Mouse (Mus musculus): ENCODE results near the gene Anapc15-ps.

Anapc15-ps gene

DNA sequence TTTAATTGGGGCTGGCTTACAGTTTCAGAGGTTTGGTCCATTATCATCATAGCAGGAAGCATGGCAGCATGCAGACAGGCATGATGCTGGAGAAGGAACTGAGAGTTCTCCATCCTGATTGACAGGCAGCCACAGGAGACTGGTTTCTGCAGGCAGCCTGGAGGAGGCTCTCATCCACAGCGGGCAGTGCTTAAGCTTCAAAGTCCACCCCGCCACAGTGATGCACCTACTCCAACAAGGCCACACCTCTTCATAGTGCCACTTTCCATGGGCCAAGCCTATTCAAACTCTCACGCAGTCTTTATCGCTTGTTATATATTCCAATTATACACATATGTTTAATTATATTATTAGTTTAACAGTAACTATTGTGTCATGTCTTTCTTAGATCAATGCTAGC, 18.1 kb upstream of the Anapc15-ps start:
- DNase-seq (ENCODE audit: low read depth, low spot score) = no peak

DNA sequence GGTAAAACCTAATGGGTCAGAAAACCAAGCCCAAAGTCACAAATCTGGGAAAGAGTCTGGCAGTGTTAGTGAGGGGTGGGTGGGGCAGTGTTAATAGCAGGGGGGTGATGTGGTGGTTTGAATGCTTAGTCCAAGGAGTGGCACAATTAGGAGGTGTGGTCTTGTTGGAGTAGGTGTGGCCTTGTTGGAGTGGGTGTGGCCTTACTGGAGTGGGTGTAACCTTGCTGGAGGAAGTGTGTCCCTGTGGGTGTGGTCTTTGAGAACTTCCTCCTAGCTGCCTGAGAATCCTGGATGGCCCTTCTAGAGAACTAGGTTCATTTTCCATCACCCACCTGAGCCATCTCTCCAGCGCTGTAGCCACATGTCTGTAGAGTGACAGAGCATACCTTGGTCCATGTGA, 16.6 kb upstream of the Anapc15-ps start:
- DNase-seq (ENCODE audit: low read depth, low spot score) = no peak

DNA sequence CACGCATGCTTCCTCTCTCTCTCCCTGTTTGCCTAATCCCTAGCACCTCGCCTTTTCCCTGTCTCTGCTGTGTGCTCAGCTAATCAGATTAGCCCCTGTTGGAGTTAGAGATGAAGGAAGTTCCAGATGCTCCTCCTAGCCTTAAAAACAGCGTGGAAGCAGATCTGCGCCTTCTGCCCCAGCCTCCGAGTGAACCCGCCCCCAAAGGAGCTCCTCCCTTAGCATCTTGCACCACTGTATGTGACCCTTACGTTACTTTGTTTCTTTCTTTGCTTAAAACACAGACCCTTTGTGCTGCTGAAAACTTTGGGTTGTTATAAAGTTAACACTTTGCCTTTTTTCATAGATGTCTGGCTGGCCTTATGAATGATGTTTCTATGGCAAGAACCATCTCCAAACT, 15.8 kb upstream of the Anapc15-ps start:
- DNase-seq (ENCODE audit: low read depth, low spot score) = no peak

DNA sequence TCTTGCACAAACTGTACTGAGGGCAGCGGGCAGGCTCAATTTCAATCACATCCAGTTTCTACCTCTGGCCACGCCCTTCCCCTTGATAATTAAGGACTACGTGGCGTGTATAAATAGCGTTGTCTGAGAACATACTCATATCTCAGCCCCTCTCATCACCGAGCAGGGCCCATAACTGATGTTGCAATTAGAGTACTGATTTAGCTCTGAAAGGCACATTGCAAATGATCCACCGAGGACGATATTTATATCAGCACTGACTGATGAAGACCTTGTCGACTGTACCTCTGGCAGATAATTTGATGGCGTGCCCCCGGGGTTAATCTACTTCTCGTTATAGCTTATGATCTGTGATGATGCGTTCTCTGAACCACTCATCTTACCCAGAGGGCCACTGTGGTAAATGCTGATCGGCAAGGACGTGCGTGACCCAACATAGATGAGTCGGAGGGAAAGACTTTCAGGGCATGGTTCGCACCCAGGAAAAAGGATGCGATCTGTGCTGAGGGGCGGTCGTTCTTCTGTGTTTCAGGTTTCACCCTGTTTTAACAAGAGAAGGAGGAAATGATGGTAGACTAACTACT, 14.4 kb upstream of the Anapc15-ps start:
- no peak for DNase-seq (ENCODE audit: low read depth, low spot score)

DNA sequence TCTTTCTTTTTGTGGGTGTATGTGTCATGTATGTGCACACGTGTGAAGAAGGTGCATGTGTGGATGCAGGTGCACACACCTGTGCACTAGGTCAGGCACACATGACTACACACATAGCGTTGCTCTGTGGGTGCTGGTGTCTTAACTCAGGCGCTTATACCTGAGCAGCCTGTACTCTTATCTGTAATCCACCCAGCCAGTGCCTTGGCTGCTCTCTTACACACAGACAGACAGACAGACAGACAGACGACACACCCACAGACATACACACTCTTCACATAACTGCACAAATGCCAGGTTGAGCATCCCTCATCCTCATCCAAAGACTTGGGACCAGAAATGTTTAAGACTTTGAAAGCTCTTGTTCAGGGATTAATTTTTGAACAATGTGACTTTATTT, 12.8 kb upstream of the Anapc15-ps start:
- no peak for DNase-seq (ENCODE audit: low read depth, low spot score)

DNA sequence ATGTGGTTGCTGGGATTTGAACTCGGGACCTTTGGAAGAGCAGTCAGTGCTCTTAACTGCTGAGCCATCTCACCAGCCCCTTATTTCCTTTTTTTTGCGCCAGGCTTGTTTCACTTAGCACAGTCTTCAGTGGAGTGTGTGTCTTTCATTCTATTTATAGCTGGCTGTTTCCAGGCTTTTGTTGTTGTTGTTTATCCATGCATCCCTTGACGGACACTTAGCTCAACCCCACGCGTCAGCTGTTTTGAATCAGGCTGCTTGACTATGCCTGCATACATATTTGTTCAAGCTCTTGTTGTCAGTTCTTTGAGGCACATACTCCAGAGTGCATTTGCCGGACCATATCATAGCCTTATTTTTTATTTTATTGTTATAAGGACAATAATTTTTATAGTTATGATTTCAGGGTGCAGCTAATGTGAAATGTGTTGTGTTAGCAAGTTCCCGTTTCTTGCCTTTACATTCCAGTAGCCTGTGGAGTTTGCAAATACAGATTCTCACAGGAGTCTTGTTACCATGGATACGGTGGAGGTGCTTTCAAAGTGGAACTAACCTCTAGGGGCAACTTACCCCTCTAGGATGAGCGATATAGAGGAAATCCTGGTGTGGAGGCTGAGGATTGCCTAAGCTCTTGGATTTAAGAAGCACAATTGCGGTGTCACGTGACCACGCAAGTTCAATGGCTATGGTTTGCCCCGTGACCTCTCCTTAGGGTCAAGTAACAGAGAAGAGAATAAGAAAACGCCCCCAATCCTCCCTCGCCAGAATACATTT, 11.7 kb upstream of the Anapc15-ps start:
- DNase-seq (ENCODE audit: low read depth, low spot score) = peak; percentile 56

DNA sequence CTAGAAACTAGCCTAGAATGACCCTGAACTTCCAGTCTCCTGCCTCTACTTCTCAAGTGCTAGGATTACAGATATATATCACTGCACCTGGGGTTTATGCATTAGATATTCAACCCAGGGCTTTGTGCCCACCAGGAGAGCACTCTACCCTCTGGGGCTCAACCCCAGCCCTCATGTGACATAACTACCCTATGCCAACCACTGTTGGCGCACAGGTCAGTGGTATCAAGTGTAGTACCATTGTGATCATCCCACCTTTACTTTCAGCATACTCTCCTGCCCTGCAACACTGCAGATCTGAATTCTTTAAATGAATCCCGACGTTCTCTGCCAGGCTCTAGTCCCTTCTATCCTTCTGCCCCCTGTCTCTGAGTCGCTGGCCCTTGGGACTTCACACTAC, 11.0 kb upstream of the Anapc15-ps start:
- DNase-seq (ENCODE audit: low read depth, low spot score) = no peak

DNA sequence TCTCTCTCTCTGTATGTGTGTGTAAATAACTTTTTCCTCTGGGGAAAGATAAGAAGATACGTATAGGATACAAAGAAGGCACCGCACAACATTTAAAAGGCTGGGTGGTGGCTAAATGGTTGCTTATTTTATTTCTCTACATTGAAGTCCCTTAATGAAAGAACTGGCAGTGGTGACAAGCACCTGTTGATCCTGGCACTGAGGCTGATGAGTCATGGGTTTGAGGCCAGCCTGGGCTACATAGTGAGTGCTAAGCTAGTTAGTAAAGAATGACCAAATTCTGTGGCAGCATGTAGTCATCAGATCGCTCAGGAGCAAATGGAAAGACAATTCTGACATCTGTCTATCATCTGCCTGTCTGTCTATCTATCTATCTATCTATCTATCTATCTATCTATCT, 10.5 kb upstream of the Anapc15-ps start:
- no peak for DNase-seq (ENCODE audit: low read depth, low spot score)

DNA sequence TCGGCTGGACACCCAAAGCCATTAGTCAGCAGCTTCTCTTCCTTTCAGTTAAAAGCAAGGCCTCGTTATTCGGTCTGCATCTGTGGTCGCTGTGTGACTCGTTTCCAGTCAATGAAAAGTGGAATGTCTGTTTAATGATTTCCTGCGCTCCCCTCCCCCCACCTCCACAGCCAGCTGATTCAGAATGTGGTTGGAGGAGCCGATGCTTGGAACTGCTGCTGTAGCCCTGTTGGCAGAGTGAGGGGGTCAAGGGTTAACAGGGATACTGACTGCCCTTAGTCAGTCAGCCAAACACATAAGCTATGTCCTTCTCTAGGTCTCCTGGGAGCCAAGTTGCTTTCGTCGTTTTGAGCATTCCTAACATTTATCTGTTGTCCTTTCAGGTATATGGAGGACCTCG, 9.7 kb upstream of the Anapc15-ps start:
- peak; percentile 41 for DNase-seq (ENCODE audit: low read depth, low spot score)

DNA sequence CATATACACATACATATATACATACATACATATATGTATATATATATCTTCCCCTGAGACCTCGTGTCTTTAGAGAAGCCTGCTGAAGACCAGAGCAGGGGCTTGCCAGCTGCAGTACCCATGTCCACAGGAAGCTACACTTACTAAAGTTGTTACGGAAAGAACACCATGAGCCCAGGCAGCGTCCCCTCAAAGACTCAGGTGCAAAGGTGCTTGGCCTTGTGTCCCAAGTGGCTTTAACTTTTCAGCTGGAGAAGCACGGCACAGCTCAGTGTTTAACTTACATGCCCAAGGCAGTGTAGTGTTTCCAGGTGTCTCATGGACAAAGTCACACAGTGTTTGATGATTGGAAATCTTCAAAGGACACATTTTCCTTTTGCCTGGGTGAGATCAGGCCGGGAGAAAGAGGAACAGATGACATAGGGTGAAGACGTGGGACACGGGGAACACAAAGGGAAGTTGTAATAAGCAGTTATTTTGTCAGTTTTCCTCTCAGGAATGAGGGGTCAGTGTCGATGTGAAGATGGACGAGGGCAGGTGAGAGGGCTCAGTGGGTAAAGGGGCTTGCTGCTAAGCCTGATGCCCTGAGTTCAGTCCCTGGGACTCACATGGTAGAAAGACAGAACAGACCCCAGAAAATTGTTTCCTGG, 9.0 kb upstream of the Anapc15-ps start:
- no peak for DNase-seq (ENCODE audit: low read depth, low spot score)

DNA sequence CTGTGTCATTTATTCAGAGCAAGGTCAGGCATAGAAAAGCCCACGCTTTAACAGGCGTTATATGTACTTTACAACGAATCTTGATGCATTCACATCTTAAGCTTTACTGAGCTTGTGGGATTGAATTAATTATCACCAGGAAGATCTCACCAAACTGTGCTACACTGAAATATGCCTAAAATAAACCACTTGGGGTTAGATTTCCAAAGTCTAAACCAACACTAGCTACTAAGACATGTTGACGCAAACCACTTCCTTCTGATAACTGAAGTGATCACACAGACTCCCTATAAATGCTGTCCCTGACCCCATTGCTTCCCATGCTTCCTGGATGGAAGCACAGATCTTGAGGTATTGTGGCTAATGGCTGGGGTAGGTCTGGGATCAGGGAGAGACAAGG, 8.2 kb upstream of the Anapc15-ps start:
- no peak for DNase-seq (ENCODE audit: low read depth, low spot score)

DNA sequence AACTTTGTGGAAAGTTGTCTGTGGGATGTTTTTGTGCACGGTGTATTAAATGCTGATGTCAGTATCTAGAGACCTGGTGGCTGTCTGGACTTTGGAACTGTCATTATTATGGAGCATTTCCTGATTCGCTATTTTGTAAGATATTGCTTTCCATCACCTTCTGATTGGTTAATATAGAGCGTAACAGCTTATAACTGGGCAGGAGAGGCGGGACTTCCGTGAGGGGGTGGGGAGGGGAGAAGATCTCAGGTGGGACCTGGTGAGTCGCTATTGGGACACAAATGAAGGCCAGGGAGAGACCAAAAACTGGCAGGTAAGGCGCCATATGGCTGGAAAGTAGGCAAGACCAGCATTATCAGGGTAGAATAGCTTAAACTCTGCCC, 7.8 kb upstream of the Anapc15-ps start:
- DNase-seq (ENCODE audit: low read depth, low spot score) = no peak

DNA sequence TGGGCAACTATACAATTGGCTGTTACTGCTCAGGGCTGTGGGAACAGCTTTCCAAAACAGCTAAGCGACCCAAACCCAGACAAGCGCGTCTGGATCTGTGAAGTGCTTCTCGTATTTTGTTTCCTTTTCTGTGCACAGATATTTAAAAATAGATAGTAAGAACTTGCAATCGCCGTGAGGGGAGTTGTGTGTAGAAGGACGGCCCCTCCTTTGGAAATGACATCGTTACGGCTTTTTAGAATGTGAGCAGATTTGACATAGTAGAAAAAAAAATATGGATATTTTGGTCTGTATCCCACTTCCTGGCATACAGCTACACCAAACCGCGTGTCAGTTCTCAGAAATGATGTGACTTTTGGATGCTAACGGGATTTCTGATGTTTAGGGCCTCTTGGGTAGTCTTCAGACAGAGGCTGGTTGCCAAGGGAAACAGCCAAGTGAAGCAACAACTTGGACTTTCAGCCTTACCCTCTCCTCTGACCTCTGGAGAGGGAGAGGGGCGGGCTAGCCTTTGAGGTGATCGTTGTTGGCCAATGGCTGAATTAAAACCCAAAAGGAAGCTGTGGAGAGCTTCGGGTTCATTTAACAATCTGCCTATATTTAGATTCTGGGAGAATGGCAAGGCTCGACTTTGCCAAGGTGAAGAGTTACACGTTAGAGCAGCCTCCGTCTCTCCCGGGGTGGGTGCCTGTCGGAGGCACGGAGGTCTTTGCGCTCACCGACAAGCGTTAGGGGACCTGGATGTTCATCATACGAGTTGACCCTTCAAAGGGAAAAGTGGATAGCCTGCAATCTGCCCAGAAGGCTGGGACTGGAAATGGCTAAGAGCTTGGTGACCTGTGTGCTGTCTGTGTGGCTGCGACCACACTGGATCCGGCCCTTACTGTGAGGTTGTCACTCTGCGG, 7.2 kb upstream of the Anapc15-ps start:
- DNase-seq (ENCODE audit: low read depth, low spot score) = no peak

DNA sequence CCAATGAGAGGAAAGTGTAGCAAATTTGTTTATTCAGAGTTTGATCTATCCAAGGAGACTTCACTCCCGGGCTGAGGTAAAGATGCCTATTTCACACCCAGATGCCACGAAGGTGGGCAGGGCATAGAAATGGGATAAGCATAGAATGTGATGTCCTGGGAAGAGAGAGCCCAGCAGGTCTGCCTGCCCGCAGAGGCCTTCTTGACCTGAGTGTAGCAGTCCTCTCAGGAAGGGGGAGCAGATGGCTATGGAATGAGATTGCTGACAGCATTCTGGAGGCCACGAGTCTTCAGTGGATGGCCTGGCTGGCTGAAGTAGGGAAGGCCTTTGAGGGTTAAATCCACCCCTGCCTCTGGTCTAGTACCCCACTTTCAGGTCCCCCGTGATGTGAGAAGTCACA, 5.9 kb upstream of the Anapc15-ps start:
- DNase-seq (ENCODE audit: low read depth, low spot score) = no peak

DNA sequence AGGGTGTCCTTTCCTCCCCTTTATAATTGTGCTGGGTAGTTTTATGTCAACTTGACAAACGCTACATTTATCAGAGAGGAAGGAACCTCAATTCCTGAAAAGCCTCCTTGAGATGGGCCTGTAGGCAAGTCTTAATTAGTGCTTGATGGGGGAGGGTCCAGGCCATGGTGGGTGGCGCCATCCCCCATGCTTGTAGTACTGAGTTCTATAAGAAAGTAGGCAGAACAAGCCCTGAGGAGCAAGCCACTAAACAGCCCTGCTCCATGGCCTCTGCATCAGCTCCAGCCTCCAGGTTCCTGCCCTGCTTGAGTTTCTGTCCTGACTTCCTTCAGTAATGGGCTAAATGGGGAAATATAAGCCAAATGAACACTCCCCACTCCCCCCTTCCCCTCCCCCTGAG, 5.4 kb upstream of the Anapc15-ps start:
- no peak for DNase-seq (ENCODE audit: low read depth, low spot score)

DNA sequence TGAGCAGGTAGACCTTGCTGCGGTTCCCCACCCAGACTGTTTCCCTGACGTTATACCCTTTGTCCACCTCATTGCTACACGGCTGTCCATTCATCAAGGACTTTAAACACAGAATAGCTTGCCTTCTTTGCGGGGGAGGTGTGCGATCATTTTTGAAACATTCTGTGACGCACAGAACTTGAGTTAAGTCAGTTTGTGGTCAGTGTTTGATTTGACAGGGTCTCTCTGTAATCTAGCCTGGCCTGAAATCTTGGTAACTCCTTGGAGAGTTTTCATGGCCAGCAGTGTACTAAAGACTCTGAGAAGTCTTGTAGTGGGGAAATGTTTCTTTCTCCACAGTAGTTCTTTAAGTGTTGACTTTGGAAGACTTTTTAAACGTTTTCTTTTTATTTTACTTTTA, 5.0 kb upstream of the Anapc15-ps start:
- no peak for DNase-seq (ENCODE audit: low read depth, low spot score)

DNA sequence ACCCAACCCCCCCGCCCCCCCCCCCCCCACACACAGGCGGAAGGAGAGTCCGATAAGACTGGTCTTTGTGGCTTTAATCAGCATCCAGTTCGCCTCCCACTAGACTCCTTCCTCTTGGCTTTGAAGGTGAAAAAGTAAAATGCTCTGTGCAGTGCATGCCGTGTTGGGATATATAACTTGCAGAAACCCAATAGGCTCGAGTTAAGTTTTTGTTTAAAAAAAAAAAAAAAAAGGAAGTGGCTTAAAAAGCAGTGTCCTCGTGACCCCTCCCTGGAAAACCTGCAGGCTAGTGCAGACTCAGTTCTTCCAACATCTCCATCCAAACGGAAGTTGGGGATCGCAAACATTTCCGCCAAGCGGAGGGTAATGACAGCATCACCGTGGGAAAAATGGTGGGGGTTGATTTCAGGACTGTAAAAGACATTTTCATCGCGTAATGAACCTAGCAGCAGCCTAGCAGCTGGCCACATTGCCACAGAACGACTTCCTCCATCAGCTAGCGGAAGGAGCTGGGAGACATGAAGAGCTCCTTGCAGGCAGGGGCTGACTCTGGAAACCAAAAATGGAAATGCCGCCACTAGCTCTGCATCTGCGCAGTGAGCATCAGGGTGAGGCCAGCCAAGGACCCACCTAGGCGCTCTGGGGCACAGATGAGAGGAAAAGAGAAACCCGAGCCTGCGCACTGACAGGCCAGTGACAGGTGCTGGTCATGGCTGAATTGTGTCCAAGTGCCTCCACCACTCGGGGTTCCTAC, 4.3 kb upstream of the Anapc15-ps start:
- peak; percentile 62 for DNase-seq (ENCODE audit: low read depth, low spot score)

DNA sequence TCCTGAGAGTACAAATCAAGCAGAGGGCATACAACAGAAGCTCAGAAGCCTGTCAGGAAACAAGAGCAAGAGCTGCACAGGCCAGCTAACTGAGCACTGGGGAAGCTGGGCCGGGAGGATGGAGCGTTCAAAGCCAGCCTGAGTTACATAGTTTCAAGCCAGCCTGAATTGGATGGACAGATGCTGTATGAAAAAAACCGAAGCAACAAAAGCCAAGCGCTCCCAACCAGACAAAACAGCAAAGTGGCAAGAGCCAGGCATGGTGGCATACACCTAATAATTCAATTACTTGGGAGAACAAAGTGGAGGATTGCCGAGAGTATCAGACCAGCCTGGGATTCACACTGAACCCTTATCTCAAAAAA, 3.7 kb upstream of the Anapc15-ps start:
- DNase-seq (ENCODE audit: low read depth, low spot score) = no peak

DNA sequence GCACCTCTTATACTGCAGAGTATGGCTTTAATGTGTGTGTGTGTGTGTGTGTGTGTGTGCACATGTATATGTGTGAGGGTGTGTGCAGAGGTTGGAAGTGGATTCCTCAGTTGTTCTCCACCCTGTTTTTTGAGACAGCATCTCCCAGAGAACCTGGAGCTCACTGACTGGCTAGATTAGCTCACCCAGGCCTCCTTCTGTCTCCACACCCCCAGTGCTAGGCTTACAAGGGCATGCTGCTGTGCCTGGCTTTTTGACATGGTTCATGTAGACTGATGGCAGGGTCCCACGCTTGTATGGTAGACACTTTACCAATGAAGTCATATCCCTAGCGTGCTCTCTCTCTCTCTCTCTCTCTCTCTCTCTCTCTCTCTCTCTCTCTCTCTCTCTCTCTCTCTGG, 3.1 kb upstream of the Anapc15-ps start:
- DNase-seq (ENCODE audit: low read depth, low spot score) = no peak

DNA sequence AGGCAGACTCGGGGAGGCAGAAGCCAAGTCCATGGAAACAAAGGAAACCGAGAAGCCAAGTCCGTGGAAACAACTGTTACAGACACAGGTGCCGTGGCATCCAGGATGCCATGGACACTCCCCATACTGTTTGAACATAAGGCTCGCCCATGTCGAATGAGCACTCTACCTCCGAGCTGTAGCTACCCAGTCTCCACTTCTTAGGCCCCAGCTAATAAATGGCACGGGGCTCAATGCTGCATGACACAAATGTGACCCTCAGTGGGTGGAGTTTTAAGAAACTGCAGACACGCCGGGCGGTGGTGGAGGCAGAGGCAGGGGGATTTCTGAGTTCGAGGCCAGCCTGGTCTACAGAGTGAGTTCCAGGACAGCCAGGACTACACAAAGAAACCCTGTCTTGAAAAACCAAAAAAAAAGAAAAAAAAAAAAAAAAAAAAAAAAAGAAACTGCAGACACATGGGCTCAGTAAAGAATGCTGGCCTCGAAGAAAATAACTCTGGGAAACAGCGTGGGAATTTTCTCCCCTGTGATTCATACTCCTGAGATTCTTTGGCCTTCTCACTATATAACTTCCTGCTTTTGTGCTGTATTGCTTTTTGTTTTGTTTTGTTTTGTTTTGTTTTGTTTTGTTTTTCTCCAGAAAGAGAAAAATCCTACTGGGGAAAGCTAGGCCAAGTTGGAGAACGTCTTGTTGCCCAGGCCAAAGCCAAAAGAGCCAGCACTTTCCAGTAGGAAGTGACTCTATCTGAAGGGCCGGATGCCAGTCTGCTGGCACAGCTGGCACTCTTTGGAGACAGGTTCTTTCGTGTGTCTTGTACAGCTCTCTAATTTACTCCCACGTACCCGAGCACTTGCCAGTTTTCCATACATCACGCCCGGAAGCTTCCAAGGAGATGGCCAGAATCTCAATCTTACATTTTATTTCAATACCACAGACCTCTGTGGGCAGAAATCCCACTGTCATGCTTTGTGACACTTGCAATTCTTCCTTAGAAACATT, 2.2 kb downstream of the Anapc15-ps start:
- DNase-seq (ENCODE audit: low read depth, low spot score) = no peak
